Mouse (Mus musculus) liver, postnatal 0 days (tissue): ENCODE results near the gene Snrpd2. TPM values are rescaled to one million over a fixed set of nuclear protein-coding genes. Genes with fewer than 3 reads are reported as not detected.
"Not testable (repeated sequence)": the region's sequence is repeated elsewhere in the genome, so short reads cannot be mapped to it uniquely, and the experiment has no call there.

Source experiments
- ATAC-seq: fragments of 200-750 bp; cut with Nextera tagmentation; 2 replicates; pipeline ENCODE4 v1.8.0; 2017; ENCODE audit warnings: mild to moderate bottlenecking, moderate library complexity
- DNase-seq: peaks from one replicate; pipeline ENCODE4 v3.0.0-alpha.2; 2016
- H3K27ac ChIP-seq: fragments of 300-500 bp; sonication (generic); 2 replicates; pipeline ENCODE4 v1.5.1; 2014; ENCODE audit warnings: antibody characterized with exemption, moderate library complexity, mild to moderate bottlenecking, low read depth
- H3K27me3 ChIP-seq: fragments of 300-500 bp; sonication (generic); 2 replicates; pipeline ENCODE4 v1.6.1; 2014; ENCODE audit warnings: low read length, control low read depth, mixed read lengths; ENCODE audit not compliant: insufficient read depth
- H3K36me3 ChIP-seq: fragments of 300-500 bp; sonication (generic); replicated peaks from 2 replicates; pipeline ENCODE4 v1.6.1; 2014; ENCODE audit warnings: mild to moderate bottlenecking, control low read depth, low read length, moderate library complexity, mixed read lengths; ENCODE audit not compliant: insufficient read depth
- H3K4me1 ChIP-seq: fragments of 300-500 bp; sonication (generic); 2 replicates; pipeline ENCODE4 v1.6.1; 2014; ENCODE audit warnings: antibody characterized with exemption, mild to moderate bottlenecking, control low read depth; ENCODE audit not compliant: insufficient read depth
- H3K4me2 ChIP-seq: fragments of 300-500 bp; sonication (generic); 2 replicates; pipeline ENCODE4 v1.6.1; 2014; ENCODE audit warnings: low read depth, mild to moderate bottlenecking, low read length, moderate library complexity, mixed read lengths
- H3K4me3 ChIP-seq: fragments of 300-500 bp; sonication (generic); 2 replicates; pipeline ENCODE4 v1.5.1; 2014; ENCODE audit warnings: low read depth, low read length
- H3K9ac ChIP-seq: fragments of 300-500 bp; sonication (generic); replicated peaks from 2 replicates; pipeline ENCODE4 v1.6.1; 2014; ENCODE audit warnings: mild to moderate bottlenecking, moderate library complexity
- H3K9me3 ChIP-seq: fragments of 300-500 bp; sonication (generic); 2 replicates; pipeline ENCODE4 v1.6.1; 2016; ENCODE audit warnings: mild to moderate bottlenecking, control low read depth, low read length, mixed read lengths
- CTCF ChIP-seq: sonication (generic); IDR thresholded peaks from 2 replicates; pipeline ENCODE4 v1.5.1; 2016; ENCODE audit warnings: antibody characterized with exemption, low read depth
- EP300 ChIP-seq: IDR thresholded peaks from 2 replicates; pipeline ENCODE4 v1.6.1; 2016; ENCODE audit warnings: antibody characterized with exemption, low read depth, mild to moderate bottlenecking
- WGBS: fragments of 180-500 bp; shearing (Covaris S2); extraction: QIAGEN DNeasy Blood & Tissue Kit; methylation state at CpG from one replicate; pipeline ENCODE4 v1.1.7; 2014; ENCODE audit not compliant: insufficient replicate concordance; 5-methylcytosine and 5-hydroxymethylcytosine counted together
- polyA plus RNA-seq: library from polyadenylated mRNA; unstranded; fragments of >200 nt; fragmentation: Nextera tagmentation; extraction: Ambion mirVana; gene quantifications from 2 replicates; pipeline ENCODE4 v1.2.1, GENCODE M21; 2015

The Snrpd2 gene
- polyA plus RNA-seq, 1 experiment from 2014 or later: 41.0 TPM

GRCm38 (mm10) chr7:19146793-19147192 is 2.7 kb upstream of the Snrpd2 start:
- peaks cover 19% of the 10 kb centered on the region for H3K4me1 ChIP-seq
- 89% methylated on average over 10 of the region's 10 CpGs for WGBS
- no peak overlapping the region for H3K4me3 ChIP-seq
- H3K36me3 ChIP-seq: peaks cover 5% of the 10 kb centered on the region
- no peak for DNase-seq
- no peak for ATAC-seq
- no peaks in the 10 kb centered on the region for H3K27me3 ChIP-seq
- no peaks in the 10 kb centered on the region for H3K9me3 ChIP-seq
- no peak for TF ChIP-seq CTCF
- TF ChIP-seq EP300: no peak
- no peak overlapping the region for H3K27ac ChIP-seq
- H3K9ac ChIP-seq: no peak overlapping the region
- H3K4me2 ChIP-seq: no peak overlapping the region

- ATAC-seq (no peak), DNase-seq (no peak)
- peaks cover 19% of the 10 kb centered on the region for H3K4me1 ChIP-seq
- TF ChIP-seq EP300: no peak
- no peak for TF ChIP-seq CTCF
- no peak overlapping the region for H3K4me2 ChIP-seq
- H3K27ac ChIP-seq: no peak overlapping the region
- no peak overlapping the region for H3K9ac ChIP-seq
- H3K9me3 ChIP-seq: no peaks in the 10 kb centered on the region
- H3K36me3 ChIP-seq: peaks cover 11% of the 10 kb centered on the region
- no peak overlapping the region for H3K4me3 ChIP-seq
- 40% methylated on average over 6 of the region's 6 CpGs for WGBS
- H3K27me3 ChIP-seq: no peaks in the 10 kb centered on the region
Measured at GRCm38 (mm10) chr7:19147497-19148045, 2.0 kb upstream of the Snrpd2 start.

- ATAC-seq (no peak), DNase-seq (no peak)
- TF ChIP-seq CTCF (no peak), EP300 (no peak)
- Histone ChIP-seq H3K36me3 (peaks cover 15% of the 10 kb centered on the region), H3K4me1 (peaks cover 19% of the 10 kb centered on the region), H3K9ac (peak overlapping the region; percentile 61), H3K4me2 (peak overlapping the region; percentile 96), H3K4me3 (peak overlapping the region; percentile 64), H3K9me3 (no peaks in the 10 kb centered on the region), H3K27me3 (no peaks in the 10 kb centered on the region), H3K27ac (peak overlapping the region; percentile 78)
- WGBS: 8% methylated on average over 20 of the region's 20 CpGs
Measured at GRCm38 (mm10) chr7:19148180-19148874, 1.2 kb upstream of the Snrpd2 start.

- peak within 1 kb of the TSS; percentile 78 for H3K27ac ChIP-seq
- no peaks in the 10 kb centered on the region for H3K9me3 ChIP-seq
- TF ChIP-seq CTCF (no peak), EP300 (peak; percentile 35; the same call in 1 of the 2 replicates)
- DNase-seq (peak; percentile 97), ATAC-seq (peak; percentile 97)
- H3K4me3 ChIP-seq: peak within 1 kb of the TSS; percentile 64
- peak within 1 kb of the TSS; percentile 96 for H3K4me2 ChIP-seq
- H3K27me3 ChIP-seq: no peaks in the 10 kb centered on the region
- H3K36me3 ChIP-seq: peaks cover 18% of the 10 kb centered on the region
- peaks cover 19% of the 10 kb centered on the region for H3K4me1 ChIP-seq
- H3K9ac ChIP-seq: peak within 1 kb of the TSS; percentile 74
- WGBS: under 1% methylated on average over 43 of the region's 43 CpGs
Measured at GRCm38 (mm10) chr7:19148875-19149541, 514 bp upstream of the Snrpd2 start, which contains the start of gene Qpctl. TSS of gene Qpctl (minus strand) at chr7:19149291.

GRCm38 (mm10) chr7:19151121-19151520 is 1.6 kb downstream of the Snrpd2 start:
- 88% methylated on average over 10 of the region's 10 CpGs for WGBS
- ATAC-seq, H3K9ac ChIP-seq, H3K27me3 ChIP-seq, H3K9me3 ChIP-seq, H3K27ac ChIP-seq, DNase-seq, H3K4me3 ChIP-seq: not testable (repeated sequence)
- Histone ChIP-seq H3K4me1 (peaks cover 19% of the 10 kb centered on the region), H3K36me3 (peaks cover 18% of the 10 kb centered on the region), H3K4me2 (peak overlapping the region; percentile 96; the same call in 1 of the 2 replicates)

- ATAC-seq (no peak), DNase-seq (no peak)
- Histone ChIP-seq H3K27me3 (peaks cover 5% of the 10 kb centered on the region), H3K4me2 (no peak overlapping the region), H3K9me3 (no peaks in the 10 kb centered on the region), H3K9ac (no peak overlapping the region), H3K27ac (no peak overlapping the region), H3K36me3 (peaks cover 15% of the 10 kb centered on the region), H3K4me3 (no peak overlapping the region), H3K4me1 (peaks cover 12% of the 10 kb centered on the region)
- 76% methylated on average over 8 of the region's 8 CpGs for WGBS
- TF ChIP-seq EP300: no peak
- TF ChIP-seq CTCF: no peak
Measured at GRCm38 (mm10) chr7:19154796-19155195, 5.3 kb downstream of the Snrpd2 start.
